Mouse (Mus musculus): ENCODE data around the gene Hba-a1. TPM values are rescaled to one million over a fixed set of nuclear protein-coding genes. Genes with fewer than 3 reads are reported as not detected.
A peak's percentile ranks its signal among the peaks of the same experiment; 100 is the strongest.
"Not testable (repeated sequence)": the region's sequence is repeated elsewhere in the genome, so short reads cannot be mapped to it uniquely, and the experiment has no call there.

Hba-a1 gene
- polyA plus RNA-seq (2014; fragmentation: Nextera tagmentation; extraction: Ambion mirVana) = 2,039 and 2,947 TPM in 2 replicates

GRCm38 (mm10) chr11:32283091-32283777, at the start of gene Hba-a1:
Gene Hba-a1 (plus strand): TSS chr11:32283511.
- not testable (repeated sequence) for H3K4me2 ChIP-seq (ENCODE audit: low read length); H3K9ac ChIP-seq (ENCODE audit: low read length); H3K4me1 ChIP-seq (replicated peaks; ENCODE audit: control insufficient read depth, insufficient read depth, low read length); H3K9me3 ChIP-seq (ENCODE audit: control insufficient read depth, low read length); H3K27ac ChIP-seq (ENCODE audit: low read depth); H3K36me3 ChIP-seq (ENCODE audit: control insufficient read depth, insufficient read depth, low read length); DNase-seq (ENCODE audit: low spot score); H3K4me3 ChIP-seq (ENCODE audit: low read depth, low read length)
- 0 out of 2 replicates have a peak, but pooled peaks have one; percentile 54 for ATAC-seq (replicated peaks; ENCODE audit: low FRiP score, low TSS enrichment, low read depth)
- peaks cover 13% of the 10 kb centered on the region; the same call in 1 of the 2 replicates for H3K27me3 ChIP-seq (replicated peaks; ENCODE audit: control insufficient read depth, insufficient read depth, low read length)
- WGBS = 50% methylated on average over 1 of the region's 5 CpGs

DNA sequence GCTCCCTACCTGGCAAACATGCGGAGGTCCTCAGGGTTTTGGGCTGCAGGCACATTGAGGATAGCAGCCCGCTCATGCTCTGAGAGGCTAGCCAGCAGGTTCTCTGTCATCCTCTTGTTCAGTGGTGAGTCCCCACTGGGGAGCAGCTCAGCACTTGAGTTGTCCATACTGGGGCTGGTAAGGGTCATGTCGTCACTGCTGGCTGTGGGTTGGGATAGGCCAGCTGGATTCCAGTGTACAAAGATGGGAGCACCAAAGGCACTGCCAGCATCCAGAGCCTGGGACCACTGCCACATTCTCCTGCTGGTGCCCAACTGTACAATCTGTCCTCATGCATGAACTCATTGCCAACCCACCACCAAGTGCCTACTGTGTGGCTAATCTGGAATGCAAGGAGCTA, 49.4 kb upstream of the Hba-a1 start:
- Histone ChIP-seq H3K9ac (ENCODE audit: low read length) (no peak overlapping the region), H3K4me3 (ENCODE audit: low read depth, low read length) (no peak overlapping the region), H3K4me2 (ENCODE audit: low read length) (no peak overlapping the region), H3K9me3 (ENCODE audit: control insufficient read depth, low read length) (no peaks in the 10 kb centered on the region), H3K4me1 (replicated peaks; ENCODE audit: control insufficient read depth, insufficient read depth, low read length) (peaks cover 19% of the 10 kb centered on the region), H3K27ac (ENCODE audit: low read depth) (no peak overlapping the region), H3K36me3 (ENCODE audit: control insufficient read depth, insufficient read depth, low read length) (peaks cover 71% of the 10 kb centered on the region), H3K27me3 (replicated peaks; ENCODE audit: control insufficient read depth, insufficient read depth, low read length) (no peaks in the 10 kb centered on the region)
- DNase-seq (ENCODE audit: low spot score) = no peak
- 90% methylated on average over 3 of the region's 3 CpGs for WGBS
- ATAC-seq (replicated peaks; ENCODE audit: low FRiP score, low TSS enrichment, low read depth) = no peak

- WGBS = 85% methylated on average over 6 of the region's 6 CpGs
- no peak for ATAC-seq (replicated peaks; ENCODE audit: low FRiP score, low TSS enrichment, low read depth)
- H3K36me3 ChIP-seq (ENCODE audit: control insufficient read depth, insufficient read depth, low read length) = peaks cover 72% of the 10 kb centered on the region
These were observed 48.4 kb upstream of the Hba-a1 start for GRCm38 (mm10) chr11:32234816-32235485.

DNA sequence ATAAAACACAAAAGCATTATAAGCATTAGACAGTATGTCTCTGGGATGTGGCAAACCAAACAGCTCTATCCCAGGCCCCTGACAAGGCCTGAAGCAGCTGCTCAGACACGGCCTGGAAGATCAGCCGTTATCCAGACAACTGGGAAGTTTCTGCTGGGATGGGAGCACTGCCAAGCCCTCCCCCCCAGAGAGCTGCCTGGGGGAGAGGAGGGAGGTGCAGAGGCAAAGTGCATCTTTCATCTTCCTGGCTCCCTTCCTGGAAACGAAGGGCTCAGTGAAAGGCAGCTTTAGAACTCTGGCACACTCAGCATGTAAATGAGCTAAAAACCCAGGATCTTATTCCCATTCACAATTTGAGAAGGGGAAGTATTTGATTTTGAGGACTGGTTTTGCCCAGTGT, 47.7 kb upstream of the Hba-a1 start:
- peaks cover 70% of the 10 kb centered on the region for H3K36me3 ChIP-seq (ENCODE audit: control insufficient read depth, insufficient read depth, low read length)
- DNase-seq (ENCODE audit: low spot score) (peak; percentile 71), ATAC-seq (replicated peaks; ENCODE audit: low FRiP score, low TSS enrichment, low read depth) (no peak)
- H3K4me3 ChIP-seq (ENCODE audit: low read depth, low read length) = no peak overlapping the region
- whole genome bisulfite sequencing = 35% methylated on average over 3 of the region's 3 CpGs
- H3K4me1 ChIP-seq (replicated peaks; ENCODE audit: control insufficient read depth, insufficient read depth, low read length) = peaks cover 19% of the 10 kb centered on the region
- no peaks in the 10 kb centered on the region for H3K9me3 ChIP-seq (ENCODE audit: control insufficient read depth, low read length)
- H3K27ac ChIP-seq (ENCODE audit: low read depth) = peak overlapping the region; percentile 57; the same call in 1 of the 2 replicates
- no peak overlapping the region for H3K9ac ChIP-seq (ENCODE audit: low read length)
- H3K27me3 ChIP-seq (replicated peaks; ENCODE audit: control insufficient read depth, insufficient read depth, low read length) = no peaks in the 10 kb centered on the region
- no peak overlapping the region for H3K4me2 ChIP-seq (ENCODE audit: low read length)

More at GRCm38 (mm10) chr11:32234816-32235485, 48.4 kb upstream of the Hba-a1 start:
- no peak overlapping the region for H3K4me2 ChIP-seq (ENCODE audit: low read length)
- DNase-seq (ENCODE audit: low spot score) = no peak
- no peak overlapping the region for H3K9ac ChIP-seq (ENCODE audit: low read length)
- peak overlapping the region; percentile 57; the same call in 1 of the 2 replicates for H3K27ac ChIP-seq (ENCODE audit: low read depth)
- no peaks in the 10 kb centered on the region for H3K27me3 ChIP-seq (replicated peaks; ENCODE audit: control insufficient read depth, insufficient read depth, low read length)
- H3K4me3 ChIP-seq (ENCODE audit: low read depth, low read length) = no peak overlapping the region
- no peaks in the 10 kb centered on the region for H3K9me3 ChIP-seq (ENCODE audit: control insufficient read depth, low read length)
- H3K4me1 ChIP-seq (replicated peaks; ENCODE audit: control insufficient read depth, insufficient read depth, low read length) = peaks cover 19% of the 10 kb centered on the region

DNA sequence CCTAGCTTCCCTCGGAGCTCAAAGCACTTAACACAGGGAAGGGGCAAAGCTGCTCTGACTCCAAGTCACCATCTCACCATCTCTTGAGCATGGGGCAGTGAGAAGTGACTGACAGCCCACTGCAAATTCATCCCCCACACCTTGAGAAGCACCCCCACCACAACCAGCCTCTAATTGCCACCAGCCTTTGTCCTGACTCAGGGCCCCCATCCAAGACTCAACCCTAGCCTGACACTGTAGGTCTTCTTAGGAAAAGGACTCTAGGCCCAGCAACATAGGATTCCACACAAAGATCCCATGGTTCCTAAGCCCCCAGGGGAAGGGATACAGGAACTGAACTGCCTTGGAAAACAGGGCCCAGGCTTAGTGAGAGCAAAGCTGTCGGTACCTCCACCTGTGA, 47.2 kb upstream of the Hba-a1 start:
- Histone ChIP-seq H3K27me3 (replicated peaks; ENCODE audit: control insufficient read depth, insufficient read depth, low read length) (no peaks in the 10 kb centered on the region), H3K27ac (ENCODE audit: low read depth) (no peak overlapping the region; the same call in 1 of the 2 replicates), H3K9me3 (ENCODE audit: control insufficient read depth, low read length) (no peaks in the 10 kb centered on the region), H3K4me1 (replicated peaks; ENCODE audit: control insufficient read depth, insufficient read depth, low read length) (peaks cover 19% of the 10 kb centered on the region), H3K9ac (ENCODE audit: low read length) (no peak overlapping the region), H3K4me2 (ENCODE audit: low read length) (no peak overlapping the region), H3K4me3 (ENCODE audit: low read depth, low read length) (no peak overlapping the region), H3K36me3 (ENCODE audit: control insufficient read depth, insufficient read depth, low read length) (peaks cover 70% of the 10 kb centered on the region)
- DNase-seq (ENCODE audit: low spot score) = no peak
- 69% methylated on average over 2 of the region's 2 CpGs for WGBS
- no peak for ATAC-seq (replicated peaks; ENCODE audit: low FRiP score, low TSS enrichment, low read depth)

DNA sequence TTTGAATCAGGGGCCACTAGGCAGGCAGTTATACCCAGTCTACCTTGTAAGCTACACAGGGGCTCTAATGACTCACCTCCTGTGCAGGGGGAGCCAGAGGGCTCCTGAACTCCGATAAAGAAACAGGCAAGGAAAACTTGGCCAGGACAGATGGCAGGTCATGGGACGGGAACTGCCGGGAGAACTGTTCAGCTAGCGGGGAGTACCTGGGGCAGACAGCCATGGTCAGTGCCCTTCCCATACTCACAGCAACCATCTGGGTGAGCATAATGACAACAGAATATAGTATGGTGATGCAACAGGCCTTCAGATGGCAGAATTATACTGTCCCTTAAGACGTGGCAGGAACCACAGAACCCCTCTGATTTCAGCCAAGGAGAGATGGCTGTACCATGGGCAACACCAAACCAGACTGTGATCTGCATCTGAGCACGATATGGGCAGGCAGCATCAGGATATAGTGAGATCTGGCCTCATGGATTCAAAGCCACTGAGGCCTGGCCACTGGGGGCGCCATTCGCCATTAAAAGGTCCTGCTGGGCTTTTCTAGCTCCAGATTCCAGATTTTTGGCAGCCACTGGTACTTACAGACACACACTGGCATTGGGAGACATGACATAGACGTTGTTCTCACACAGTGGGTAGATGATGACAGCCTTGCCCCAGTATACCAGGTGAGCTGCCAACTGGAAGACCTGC, 46.5 kb upstream of the Hba-a1 start:
- no peak overlapping the region for H3K4me2 ChIP-seq (ENCODE audit: low read length)
- H3K4me3 ChIP-seq (ENCODE audit: low read depth, low read length) = no peak overlapping the region
- no peak overlapping the region for H3K27ac ChIP-seq (ENCODE audit: low read depth)
- ATAC-seq (replicated peaks; ENCODE audit: low FRiP score, low TSS enrichment, low read depth) (no peak), DNase-seq (ENCODE audit: low spot score) (peak; percentile 78)
- no peak overlapping the region for H3K9ac ChIP-seq (ENCODE audit: low read length)
- H3K9me3 ChIP-seq (ENCODE audit: control insufficient read depth, low read length) = no peaks in the 10 kb centered on the region
- no peaks in the 10 kb centered on the region for H3K27me3 ChIP-seq (replicated peaks; ENCODE audit: control insufficient read depth, insufficient read depth, low read length)
- 66% methylated on average over 9 of the region's 9 CpGs for WGBS
- H3K36me3 ChIP-seq (ENCODE audit: control insufficient read depth, insufficient read depth, low read length) = peaks cover 67% of the 10 kb centered on the region
- peaks cover 19% of the 10 kb centered on the region for H3K4me1 ChIP-seq (replicated peaks; ENCODE audit: control insufficient read depth, insufficient read depth, low read length)

DNA sequence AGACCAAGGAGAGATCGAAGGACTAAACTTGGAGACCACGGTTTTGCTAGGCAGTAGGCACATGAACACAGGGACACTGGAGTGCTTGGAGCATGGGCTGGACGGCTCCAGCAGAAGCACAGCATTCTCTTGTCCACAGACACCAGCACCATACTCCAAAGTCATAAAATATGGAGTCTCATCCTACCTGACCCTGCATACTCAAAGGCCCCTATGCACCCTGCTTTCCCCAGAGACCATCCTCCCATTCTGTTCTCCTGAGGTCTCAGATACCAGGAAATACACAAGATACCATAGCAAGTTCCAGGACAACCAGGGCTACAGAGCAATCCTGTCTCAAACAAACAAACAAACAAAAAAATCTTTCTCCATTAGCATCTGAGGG, 45.9 kb upstream of the Hba-a1 start:
- H3K4me2 ChIP-seq (ENCODE audit: low read length) = no peak overlapping the region
- WGBS = 94% methylated on average over 3 of the region's 3 CpGs
- H3K4me1 ChIP-seq (replicated peaks; ENCODE audit: control insufficient read depth, insufficient read depth, low read length) = peaks cover 19% of the 10 kb centered on the region
- no peaks in the 10 kb centered on the region for H3K9me3 ChIP-seq (ENCODE audit: control insufficient read depth, low read length)
- no peak overlapping the region for H3K4me3 ChIP-seq (ENCODE audit: low read depth, low read length)
- H3K36me3 ChIP-seq (ENCODE audit: control insufficient read depth, insufficient read depth, low read length) = peaks cover 67% of the 10 kb centered on the region
- H3K27ac ChIP-seq (ENCODE audit: low read depth) = no peak overlapping the region
- no peaks in the 10 kb centered on the region for H3K27me3 ChIP-seq (replicated peaks; ENCODE audit: control insufficient read depth, insufficient read depth, low read length)
- no peak overlapping the region for H3K9ac ChIP-seq (ENCODE audit: low read length)
- DNase-seq (ENCODE audit: low spot score) (no peak), ATAC-seq (replicated peaks; ENCODE audit: low FRiP score, low TSS enrichment, low read depth) (no peak)

GRCm38 (mm10) chr11:32238093-32238860, 45.0 kb upstream of the Hba-a1 start:
- Histone ChIP-seq H3K9ac (ENCODE audit: low read length) (no peak overlapping the region), H3K27ac (ENCODE audit: low read depth) (no peak overlapping the region), H3K9me3 (ENCODE audit: control insufficient read depth, low read length) (no peaks in the 10 kb centered on the region), H3K4me3 (ENCODE audit: low read depth, low read length) (no peak overlapping the region), H3K36me3 (ENCODE audit: control insufficient read depth, insufficient read depth, low read length) (peaks cover 59% of the 10 kb centered on the region), H3K27me3 (replicated peaks; ENCODE audit: control insufficient read depth, insufficient read depth, low read length) (no peaks in the 10 kb centered on the region), H3K4me2 (ENCODE audit: low read length) (no peak overlapping the region), H3K4me1 (replicated peaks; ENCODE audit: control insufficient read depth, insufficient read depth, low read length) (peaks cover 19% of the 10 kb centered on the region)
- WGBS = 68% methylated on average over 5 of the region's 5 CpGs
- ATAC-seq (replicated peaks; ENCODE audit: low FRiP score, low TSS enrichment, low read depth) (no peak; the same call in 1 of the 2 replicates), DNase-seq (ENCODE audit: low spot score) (peak; percentile 89)

Measured in intestine, embryonic 14.5 days (tissue).